Mouse (Mus musculus): Measurements from ENCODE around the gene Ccdc85c.

Gene Ccdc85c

GRCm38 (mm10) chr12:108217572-108217971 is 57.7 kb downstream of the Ccdc85c start:
- DNase-seq (ENCODE audit: low read depth, low spot score) = peak; percentile 50

DNA sequence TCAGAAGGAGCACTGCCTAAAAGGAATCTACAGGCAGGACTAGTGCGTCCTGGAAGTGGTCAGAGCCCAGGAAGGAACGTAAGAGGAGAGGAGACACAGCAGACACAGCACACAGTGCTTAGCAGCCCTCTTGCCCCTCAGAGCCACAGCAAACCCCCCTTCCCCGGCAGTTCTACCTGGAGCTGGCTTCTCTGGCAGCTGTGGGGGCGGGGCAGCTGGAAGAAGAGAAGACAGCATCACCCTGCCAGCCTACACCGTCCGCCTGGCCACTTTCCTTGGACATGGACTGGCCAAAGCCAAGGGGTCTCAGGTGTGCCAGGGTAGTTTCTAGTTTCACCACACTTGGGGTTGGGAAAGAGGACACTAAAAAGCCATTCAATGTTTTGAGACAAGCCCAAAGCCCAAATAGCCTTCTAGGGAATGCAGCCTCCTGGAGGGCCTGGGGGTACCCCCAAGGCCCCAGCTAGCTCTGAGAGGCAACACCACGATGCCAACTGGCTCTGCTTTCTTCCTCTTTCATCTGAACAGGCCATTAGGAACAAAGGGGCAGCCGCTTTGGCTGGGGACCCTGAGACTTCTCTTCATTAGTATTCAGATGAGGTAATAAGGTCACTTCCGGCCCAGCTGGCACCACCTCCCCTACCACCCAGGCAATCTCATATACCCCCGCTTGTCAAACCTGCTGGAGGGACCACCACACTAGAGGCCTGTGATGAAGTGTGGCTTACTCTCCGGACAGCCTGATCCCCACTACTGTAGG is 58.4 kb downstream of the Ccdc85c start:
- no peak for DNase-seq (ENCODE audit: low read depth, low spot score)

DNA sequence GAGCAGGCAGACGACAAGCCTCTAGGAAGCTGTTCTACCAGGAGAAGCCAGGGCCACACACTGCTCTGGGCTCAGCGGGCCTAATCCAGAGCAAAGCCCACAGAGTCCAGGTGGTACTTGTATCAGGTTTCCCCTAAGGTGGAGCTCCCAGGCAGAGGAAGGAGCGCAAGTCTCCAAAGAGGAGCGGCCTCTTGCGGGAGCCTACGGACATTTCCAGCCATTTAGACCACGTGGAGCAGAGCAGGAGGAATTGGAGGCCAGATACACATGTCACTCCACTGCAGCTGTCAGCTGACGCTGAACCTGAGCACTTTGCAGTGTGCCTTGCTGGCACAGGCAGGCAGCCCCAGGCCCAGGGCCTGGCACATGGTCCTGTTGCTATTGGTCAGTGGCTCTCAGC is 60.1 kb downstream of the Ccdc85c start:
- DNase-seq (ENCODE audit: low read depth, low spot score) = no peak

- no peak for DNase-seq (ENCODE audit: low read depth, low spot score)
Observed at GRCm38 (mm10) chr12:108213090-108214041, 61.9 kb downstream of the Ccdc85c start.

DNA sequence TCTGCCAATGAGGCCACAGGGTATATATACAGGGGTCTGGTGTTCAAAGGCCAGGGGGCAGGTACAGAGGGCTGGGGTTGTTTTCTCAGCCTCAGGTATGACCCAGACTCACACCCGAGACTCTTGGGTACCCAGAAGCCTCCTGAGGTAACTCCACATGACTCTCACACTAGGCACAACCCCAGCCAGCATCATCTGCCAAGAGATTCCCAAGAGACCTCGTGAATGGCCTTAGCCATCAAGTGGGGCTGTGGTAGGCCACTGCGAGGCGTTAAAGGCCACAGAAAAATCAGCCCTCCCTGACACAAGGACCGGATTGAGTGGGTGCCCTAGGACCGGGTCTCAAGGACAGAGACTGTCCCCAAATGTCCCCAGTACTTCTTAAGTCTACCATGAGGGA is 62.7 kb downstream of the Ccdc85c start:
- DNase-seq (ENCODE audit: low read depth, low spot score) = no peak

DNA sequence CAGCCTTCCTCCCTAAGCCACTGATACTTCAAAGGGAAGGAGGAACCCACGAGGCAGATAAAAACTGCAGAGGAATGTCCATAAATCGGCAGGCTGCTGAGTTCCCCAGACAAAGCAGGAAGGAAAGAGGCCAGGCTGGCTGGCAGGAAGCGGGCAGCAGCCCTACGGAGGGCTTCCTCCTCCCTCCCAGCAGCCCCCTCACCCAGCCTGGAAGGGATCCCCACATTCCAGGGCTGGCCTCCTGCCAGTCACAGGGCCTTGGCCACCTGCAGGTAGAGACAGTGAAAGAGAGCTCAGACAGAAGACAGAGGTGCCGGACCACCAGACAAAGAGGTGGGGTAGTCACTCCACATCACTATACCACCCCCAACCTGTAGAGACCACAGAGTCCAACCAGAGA is 63.2 kb downstream of the Ccdc85c start:
- DNase-seq (ENCODE audit: low read depth, low spot score) = no peak

GRCm38 (mm10) chr12:108210623-108211022 is 64.6 kb downstream of the Ccdc85c start:
- no peak for DNase-seq (ENCODE audit: low read depth, low spot score)

DNA sequence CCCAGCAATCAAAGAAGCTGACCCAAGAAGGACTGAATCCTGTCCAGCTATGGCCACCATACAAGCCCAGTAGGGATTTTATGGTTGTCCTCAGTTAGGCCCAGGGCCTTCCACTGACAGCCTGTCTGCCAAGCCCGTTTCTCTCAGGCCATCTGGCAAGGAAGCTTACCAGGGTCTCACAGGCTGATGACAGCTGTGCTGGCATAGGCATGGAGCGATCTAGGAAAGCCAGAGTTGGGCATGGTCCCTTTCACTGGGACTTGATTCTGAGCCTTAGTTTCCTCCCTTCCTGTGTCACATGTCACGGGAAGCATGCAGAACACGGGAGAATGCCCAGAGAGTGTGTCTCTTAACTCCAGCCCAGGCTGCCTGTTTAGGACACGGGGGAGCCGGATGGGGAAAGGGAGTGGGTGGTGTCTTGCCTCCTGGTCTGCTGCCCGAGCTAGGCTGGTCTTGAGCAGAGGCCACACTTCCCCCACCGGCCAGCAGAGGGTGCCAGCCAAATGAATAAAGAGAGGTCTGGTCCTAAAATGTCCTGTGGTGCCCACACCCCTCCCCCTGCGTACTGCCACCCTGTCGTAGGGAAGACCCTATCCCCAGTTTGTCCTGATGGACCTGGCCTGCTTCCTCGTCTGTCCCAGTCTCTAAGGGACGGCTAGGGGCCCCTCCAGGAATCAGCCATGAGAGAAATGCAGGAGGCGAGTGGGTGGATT is 66.3 kb downstream of the Ccdc85c start:
- peak; percentile 51 for DNase-seq (ENCODE audit: low read depth, low spot score)

DNA sequence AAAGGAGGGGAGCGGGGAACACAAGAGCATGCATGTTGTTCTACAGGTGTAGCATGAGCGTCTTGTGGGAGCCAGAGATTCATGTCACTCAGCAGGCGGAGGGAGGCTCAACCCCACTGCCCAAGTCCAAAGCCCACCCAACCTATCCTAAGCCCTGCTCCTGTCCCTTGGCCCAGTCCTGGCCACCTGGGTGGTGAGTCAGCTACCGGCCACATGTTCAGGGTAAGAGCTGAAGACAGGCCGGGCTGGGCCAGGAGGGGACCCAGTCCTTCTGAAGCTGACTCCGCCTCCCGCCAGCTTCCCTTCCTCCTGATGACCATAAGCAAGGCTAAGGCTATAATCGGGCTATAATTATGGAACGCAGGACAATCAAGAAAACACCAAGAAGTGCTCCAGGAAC is 67.0 kb downstream of the Ccdc85c start:
- no peak for DNase-seq (ENCODE audit: low read depth, low spot score)

DNA sequence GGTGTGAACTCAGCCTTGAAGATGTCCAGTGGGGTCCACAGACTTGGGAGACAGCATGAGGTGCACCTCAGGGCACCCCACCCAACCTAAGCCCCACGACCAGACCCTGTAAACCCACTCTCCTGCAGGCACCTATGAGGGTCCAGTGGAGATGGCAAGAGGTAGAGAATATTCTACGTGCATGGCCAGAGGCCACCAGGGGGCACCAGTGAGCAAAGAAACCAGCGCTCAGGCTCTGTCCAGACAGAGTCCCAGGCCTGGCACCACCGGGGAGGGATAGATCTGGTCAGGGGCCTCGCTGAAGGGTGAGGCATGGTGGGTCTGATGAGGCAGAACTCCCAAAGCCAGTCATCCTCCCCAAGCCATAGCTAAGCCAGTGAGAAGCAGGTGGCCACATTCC is 68.6 kb downstream of the Ccdc85c start:
- DNase-seq (ENCODE audit: low read depth, low spot score) = peak; percentile 58

GRCm38 (mm10) chr12:108204978-108205377 is 70.2 kb downstream of the Ccdc85c start:
- DNase-seq (ENCODE audit: low read depth, low spot score) = no peak

GRCm38 (mm10) chr12:108203895-108204294 is 71.3 kb downstream of the Ccdc85c start:
- no peak for DNase-seq (ENCODE audit: low read depth, low spot score)

DNA sequence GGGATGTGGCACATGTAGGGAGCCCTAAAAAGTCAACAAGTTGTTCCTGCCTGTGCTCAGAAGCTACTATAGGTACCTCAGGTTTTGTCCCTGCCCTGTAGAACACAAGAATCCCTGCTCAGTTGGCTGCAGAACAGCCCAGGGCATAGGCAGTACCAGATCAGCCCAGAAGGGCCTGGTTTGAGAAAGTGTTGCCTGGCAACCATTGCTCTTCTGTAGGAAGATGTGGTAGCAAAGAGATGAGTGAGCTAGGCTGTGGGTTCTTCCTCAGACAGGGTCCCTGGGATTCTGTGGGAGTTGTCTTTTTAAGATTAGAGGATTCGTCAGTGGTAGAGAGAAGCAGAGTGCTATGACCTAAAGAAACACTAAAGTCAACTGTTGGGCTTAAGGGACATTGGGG is 75.1 kb downstream of the Ccdc85c start:
- no peak for DNase-seq (ENCODE audit: low read depth, low spot score)

DNA sequence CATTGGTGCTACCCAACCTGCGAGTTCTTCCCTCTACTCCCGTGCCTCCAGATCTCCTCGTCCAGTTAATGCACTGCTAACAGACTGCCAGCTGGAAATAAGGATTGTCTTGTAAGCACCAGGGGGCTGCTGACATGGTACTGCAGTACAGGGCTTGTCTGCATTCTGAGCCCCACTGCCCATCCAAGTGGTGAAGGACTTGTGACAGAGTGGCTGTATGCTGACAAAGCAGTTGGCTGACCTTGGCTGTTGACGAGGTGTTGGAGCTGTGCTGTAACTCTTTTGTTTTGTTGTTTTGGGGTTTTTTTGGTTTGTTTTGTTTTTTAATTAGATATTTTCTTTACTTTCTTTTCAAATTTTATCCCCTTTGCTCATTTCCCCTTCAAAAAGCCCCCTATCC is 76.8 kb downstream of the Ccdc85c start:
- no peak for DNase-seq (ENCODE audit: low read depth, low spot score)

- DNase-seq (ENCODE audit: low read depth, low spot score) = no peak
Observed at GRCm38 (mm10) chr12:108195761-108196160, 79.5 kb downstream of the Ccdc85c start.

- no peak for DNase-seq (ENCODE audit: low read depth, low spot score)
Observed at GRCm38 (mm10) chr12:108193878-108194277, 81.3 kb downstream of the Ccdc85c start.

DNA sequence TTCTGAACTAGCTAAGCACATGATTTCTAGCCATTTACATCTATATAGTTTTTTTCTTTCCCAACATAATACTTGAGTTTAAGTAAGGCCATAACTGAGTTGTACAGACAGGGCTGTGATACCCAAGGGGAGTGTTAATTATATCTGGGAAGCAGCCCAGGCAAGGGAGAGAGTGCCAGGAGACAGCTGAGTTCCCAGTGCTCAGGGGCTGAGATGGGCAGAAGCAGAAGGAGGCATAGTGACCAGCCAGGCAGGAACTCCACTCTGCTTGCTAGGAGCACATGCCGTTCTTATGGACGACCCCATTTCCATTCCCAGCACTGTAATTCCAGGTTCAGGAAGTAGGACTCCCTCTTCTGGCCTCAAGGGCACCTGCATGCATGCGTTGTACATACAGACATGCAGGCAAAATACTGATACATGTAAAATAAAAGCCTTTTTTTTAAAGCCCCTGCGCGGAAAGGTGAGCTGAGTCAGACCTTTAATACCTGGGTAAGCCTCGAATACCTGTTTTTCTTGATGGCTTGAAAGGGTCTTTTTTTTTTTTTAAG is 87.6 kb downstream of the Ccdc85c start:
- no peak for DNase-seq (ENCODE audit: low read depth, low spot score)

- DNase-seq (ENCODE audit: low read depth, low spot score) = no peak
Observed at GRCm38 (mm10) chr12:108181716-108182115, 93.5 kb downstream of the Ccdc85c start.

GRCm38 (mm10) chr12:108179321-108180266 is 95.6 kb downstream of the Ccdc85c start, which contains the start of gene Ccnk:
Gene Ccnk, plus strand, starts transcription at chr12:108179579.
- peak; percentile 100 for DNase-seq (ENCODE audit: low read depth, low spot score)

DNA sequence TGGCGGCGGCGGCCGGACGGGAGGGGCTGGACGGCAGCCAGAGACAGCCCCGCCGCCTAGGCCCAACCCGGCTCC is 96.1 kb downstream of the Ccdc85c start, which contains the start of gene Setd3:
Gene Setd3 (minus strand): TSS at position 69 of the 75 bp plus-strand sequence.
- DNase-seq (ENCODE audit: low read depth, low spot score) = no peak
